ENCODE assay signal across 16 mouse cellular contexts in the genomic region with DNA sequence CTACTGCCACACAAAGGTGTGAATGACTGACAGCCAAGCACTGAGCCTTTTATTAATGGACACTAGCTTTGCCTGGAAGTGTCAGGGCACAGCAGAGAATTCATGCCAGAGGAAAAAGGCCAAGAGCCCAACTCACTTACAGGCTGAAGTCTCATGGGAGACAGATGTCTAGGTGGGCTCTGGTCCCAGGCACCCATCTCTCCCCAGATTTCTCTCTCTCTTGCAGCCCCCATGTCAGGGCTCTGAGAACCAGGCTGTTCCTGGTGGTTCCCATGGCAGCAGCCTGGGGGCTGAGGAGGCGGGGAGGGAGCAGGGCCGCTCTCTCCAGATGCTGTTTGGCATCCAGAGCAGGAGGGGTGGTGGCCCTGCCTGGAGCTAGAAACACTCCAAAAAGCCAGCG. TPM values are rescaled to one million over a fixed set of nuclear protein-coding genes. Genes with fewer than 3 reads are reported as not detected.
DNase-seq lines count a peak whose midpoint lies in the region; ATAC-seq and TF ChIP-seq lines count a peak whose summit lies in the region.
"Had no signal": no experiment of that assay in that cellular context is flagged by ENCODE, and none has a peak within 500 bp of the region (broad histone marks: within the 10 kb centered on the region; RNA-seq: fewer than 3 reads in every experiment).

No protein-coding gene starts in this region.

- peak overlapping the region; percentile 73 for H3K27ac ChIP-seq in hindbrain, embryonic 10.5 days
- H3K27ac ChIP-seq in hindbrain, embryonic 11.5 days (ENCODE audit: low read depth, low read length): no peak overlapping the region
- H3K27ac ChIP-seq in hindbrain, postnatal 0 days: no peak overlapping the region
- 0 out of 2 replicates have a peak overlapping the region, but pooled peaks have one; percentile 27 for H3K27ac ChIP-seq in midbrain, embryonic 13.5 days
- H3K27ac ChIP-seq: heart, embryonic 15.5 days had no signal

- peaks cover 79% of the 10 kb centered on the region for H3K4me1 ChIP-seq in hindbrain, embryonic 10.5 days (replicated peaks)
- H3K4me1 ChIP-seq in hindbrain, embryonic 11.5 days (replicated peaks; ENCODE audit: control insufficient read depth, insufficient read depth, low read length): peaks cover 4% of the 10 kb centered on the region; the same call in 1 of the 2 replicates
- peaks cover 18% of the 10 kb centered on the region for H3K4me1 ChIP-seq in hindbrain, postnatal 0 days (ENCODE audit: insufficient read depth, low read length)
- H3K4me1 ChIP-seq in midbrain, embryonic 13.5 days (replicated peaks): peaks cover 55% of the 10 kb centered on the region

- peaks cover 56% of the 10 kb centered on the region for H3K27me3 ChIP-seq in hindbrain, embryonic 10.5 days (ENCODE audit: insufficient read depth, poor library complexity, severe bottlenecking)
- no peaks in the 10 kb centered on the region; the same call in 1 of the 2 replicates for H3K27me3 ChIP-seq in hindbrain, embryonic 11.5 days (ENCODE audit: control insufficient read depth, insufficient read depth, low read length)
- no peaks in the 10 kb centered on the region for H3K27me3 ChIP-seq in hindbrain, postnatal 0 days (ENCODE audit: insufficient read depth, low read length)
- H3K27me3 ChIP-seq in midbrain, embryonic 13.5 days: peaks cover 10% of the 10 kb centered on the region; the same call in 1 of the 2 replicates

- H3K4me3 ChIP-seq in hindbrain, embryonic 10.5 days: no peak overlapping the region
- H3K4me3 ChIP-seq in hindbrain, embryonic 11.5 days (ENCODE audit: low read depth, low read length): no peak overlapping the region
- no peak overlapping the region for H3K4me3 ChIP-seq in hindbrain, postnatal 0 days (ENCODE audit: low read length)
- H3K4me3 ChIP-seq in midbrain, embryonic 13.5 days (replicated peaks): no peak overlapping the region
- H3K4me3 ChIP-seq: erythroblast, embryonic 14.5 days; heart, embryonic 15.5 days had no signal

- intact Hi-C loops in gastrocnemius, postnatal 36 days (cut with DNase I): no loop called here

- no peaks in the 10 kb centered on the region for H3K9me3 ChIP-seq in hindbrain, embryonic 10.5 days
- H3K9me3 ChIP-seq in hindbrain, embryonic 11.5 days (ENCODE audit: control insufficient read depth, low read length): no peaks in the 10 kb centered on the region
- no peaks in the 10 kb centered on the region for H3K9me3 ChIP-seq in hindbrain, postnatal 0 days (ENCODE audit: low read length)
- H3K9me3 ChIP-seq in midbrain, embryonic 13.5 days: no peaks in the 10 kb centered on the region
- H3K9me3 ChIP-seq: heart, embryonic 15.5 days had no signal

- TF ChIP-seq POLR2A in brain, embryonic 14.5 days (IDR thresholded peaks at IDR 0.05; ENCODE audit: borderline replicate concordance, extremely low read depth, insufficient read depth, insufficient read length, poor library complexity, severe bottlenecking): no peak

- ATAC-seq in hindbrain, embryonic 11.5 days (ENCODE audit: low FRiP score): no peak
- ATAC-seq in hindbrain, postnatal 0 days: no peak
- ATAC-seq in midbrain, embryonic 13.5 days: no peak; the same call in 1 of the 2 replicates
- ATAC-seq in erythroblast, adult 5-6 weeks (replicated peaks; ENCODE audit: low FRiP score, poor library complexity, severe bottlenecking): no peak

- TF ChIP-seq CTCF in brain, embryonic 14.5 days (IDR thresholded peaks at IDR 0.05; ENCODE audit: borderline replicate concordance, extremely low read depth, insufficient read depth, insufficient read length): no peak
- no peak for TF ChIP-seq CTCF in hindbrain, postnatal 0 days (IDR thresholded peaks at IDR 0.05; ENCODE audit: low read depth)

- WGBS in hindbrain, embryonic 10.5 days: 15% methylated on average over 3 of the region's 3 CpGs
- 39% methylated on average over 3 of the region's 3 CpGs for WGBS in hindbrain, embryonic 11.5 days
- 32% methylated on average over 3 of the region's 3 CpGs for WGBS in hindbrain, postnatal 0 days
- WGBS in midbrain, embryonic 13.5 days: 19% methylated on average over 3 of the region's 3 CpGs

- H3K9ac ChIP-seq in hindbrain, embryonic 11.5 days (ENCODE audit: low read depth, low read length): no peak overlapping the region
- H3K9ac ChIP-seq in hindbrain, postnatal 0 days (replicated peaks; ENCODE audit: low read length): no peak overlapping the region
- no peak overlapping the region for H3K9ac ChIP-seq in midbrain, embryonic 13.5 days (replicated peaks)
- H3K9ac ChIP-seq: heart, embryonic 15.5 days had no signal

- peaks cover 5% of the 10 kb centered on the region; the same call in 1 of the 2 replicates for H3K36me3 ChIP-seq in hindbrain, embryonic 10.5 days
- no peaks in the 10 kb centered on the region for H3K36me3 ChIP-seq in hindbrain, embryonic 11.5 days (ENCODE audit: control insufficient read depth, insufficient read depth, low read length)
- no peaks in the 10 kb centered on the region for H3K36me3 ChIP-seq in hindbrain, postnatal 0 days (ENCODE audit: insufficient read depth, low read length)
- peaks cover 14% of the 10 kb centered on the region for H3K36me3 ChIP-seq in midbrain, embryonic 13.5 days
- H3K36me3 ChIP-seq: heart, embryonic 15.5 days had no signal

- H3K4me2 ChIP-seq in hindbrain, embryonic 11.5 days (replicated peaks; ENCODE audit: low read depth, low read length): no peak overlapping the region
- H3K4me2 ChIP-seq in hindbrain, postnatal 0 days (ENCODE audit: low read depth, low read length): no peak overlapping the region
- no peak overlapping the region for H3K4me2 ChIP-seq in midbrain, embryonic 13.5 days (replicated peaks)
- H3K4me2 ChIP-seq: heart, embryonic 15.5 days had no signal

- DNase-seq in hindbrain, embryonic 10.5 days (ENCODE audit: low spot score): no peak
- DNase-seq in hindbrain, embryonic 11.5 days (ENCODE audit: low spot score): no peak
- peak; percentile 72 for DNase-seq in brain, embryonic 14.5 days (ENCODE audit: low read depth)
- peak; percentile 50 for DNase-seq in hindbrain, postnatal 0 days (ENCODE audit: low spot score)
- DNase-seq in gastrocnemius, postnatal 36 days: no peak
- no peak for DNase-seq in adrenal gland, adult (ENCODE audit: inconsistent age in 2 of 2, low spot score in 1 of 2)
- DNase-seq: adrenal gland, postnatal 10 days; kidney, postnatal 10 days; lung, adult 18-20 months; retina, postnatal 1 day had no signal

RNA-seq across cellular contexts. Expression of a gene that starts 38.3 kb away (rescaled TPM):
- polyA plus RNA-seq in hindbrain, embryonic 10.5 days (2016; fragmentation: Nextera tagmentation; extraction: Ambion mirVana): 4.0 and 5.2 TPM in 2 replicates
- 3.2 and 5.0 TPM in 2 replicates for polyA plus RNA-seq in hindbrain, embryonic 11.5 days (2014; fragmentation: Nextera tagmentation; extraction: Ambion mirVana)
- 28.5 and 36.5 TPM in 2 replicates for polyA plus RNA-seq in brain, embryonic 14.5 days (2012; rRNA removed)
- 46.5 and 51.1 TPM in 2 replicates for total RNA-seq in hindbrain, postnatal 0 days (2014; rRNA removed)
- 12.6 and 14.6 TPM in 2 replicates for polyA plus RNA-seq in hindbrain, postnatal 0 days (2015; fragmentation: Nextera tagmentation; extraction: Ambion mirVana)
- 10.8 and 11.1 TPM in 2 replicates for polyA plus RNA-seq in midbrain, embryonic 13.5 days (2015; fragmentation: Nextera tagmentation; extraction: Ambion mirVana)
- total RNA-seq in erythroblast, adult 5-6 weeks (2015; ENCODE audit: low replicate concordance): not detected in 2 replicates
- total RNA-seq in erythroblast, adult 5-6 weeks (2017; ENCODE audit: low replicate concordance): not detected in 2 replicates
- under 1 TPM; 0.43 to 0.74 TPM for total RNA-seq in gastrocnemius, postnatal 36 days (2021)
- total RNA-seq: common myeloid progenitor, adult 5-6 weeks; megakaryocyte progenitor cell, adult 5-6 weeks had no signal
- polyA plus RNA-seq: erythroblast, embryonic 14.5 days had no signal

Comparison
In these comparisons a context has a peak if more than half of its experiments do, and no peak if none do; other contexts are left out.
1. DNase-seq: peak in brain, embryonic 14.5 days (single experiment) and hindbrain, postnatal 0 days (single experiment); none in hindbrain, embryonic 10.5 days (single experiment), hindbrain, embryonic 11.5 days (single experiment), gastrocnemius, postnatal 36 days (0 of 2) and adrenal gland, adult (0 of 2).
2. H3K27ac ChIP-seq: peak in hindbrain, embryonic 10.5 days (single experiment) and midbrain, embryonic 13.5 days (single experiment); none in hindbrain, embryonic 11.5 days (single experiment) and hindbrain, postnatal 0 days (single experiment).